Mouse (Mus musculus): ENCODE data around the gene A3galt2. TPM values are rescaled to one million over a fixed set of nuclear protein-coding genes. Genes with fewer than 3 reads are reported as not detected.
A peak's percentile ranks its signal among the peaks of the same experiment; 100 is the strongest.

A3galt2 gene
- total RNA-seq, 2 experiments from 2014 or later = 0.20 to 0.26 TPM

DNA sequence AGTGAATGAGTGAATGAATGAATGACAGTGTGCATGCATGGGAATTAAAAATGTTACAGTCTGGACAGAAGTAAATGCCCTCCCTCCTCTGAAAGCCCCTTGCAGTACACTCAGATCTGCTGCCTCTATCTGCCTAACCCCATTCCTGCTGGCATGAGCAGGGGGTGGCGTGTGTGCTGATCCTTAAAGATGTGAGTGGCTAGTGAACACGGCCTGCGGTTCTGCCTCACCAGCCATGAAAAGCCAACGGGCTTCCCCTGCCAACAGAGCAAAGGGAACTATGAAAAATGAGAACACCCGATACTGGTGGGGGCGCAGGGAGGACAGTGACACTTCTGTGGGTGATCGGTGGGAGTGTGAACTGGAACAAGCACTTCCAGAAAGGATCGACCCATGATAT lies 41.6 kb downstream of the A3galt2 start:
- no peak overlapping the region for H3K27ac ChIP-seq
- no peak overlapping the region for H3K4me3 ChIP-seq
- DNase-seq (ENCODE audit: low spot score in 2 of 2) = no peak
- TF ChIP-seq CTCF (conservative IDR thresholded peaks at IDR 0.05) = no peak

DNA sequence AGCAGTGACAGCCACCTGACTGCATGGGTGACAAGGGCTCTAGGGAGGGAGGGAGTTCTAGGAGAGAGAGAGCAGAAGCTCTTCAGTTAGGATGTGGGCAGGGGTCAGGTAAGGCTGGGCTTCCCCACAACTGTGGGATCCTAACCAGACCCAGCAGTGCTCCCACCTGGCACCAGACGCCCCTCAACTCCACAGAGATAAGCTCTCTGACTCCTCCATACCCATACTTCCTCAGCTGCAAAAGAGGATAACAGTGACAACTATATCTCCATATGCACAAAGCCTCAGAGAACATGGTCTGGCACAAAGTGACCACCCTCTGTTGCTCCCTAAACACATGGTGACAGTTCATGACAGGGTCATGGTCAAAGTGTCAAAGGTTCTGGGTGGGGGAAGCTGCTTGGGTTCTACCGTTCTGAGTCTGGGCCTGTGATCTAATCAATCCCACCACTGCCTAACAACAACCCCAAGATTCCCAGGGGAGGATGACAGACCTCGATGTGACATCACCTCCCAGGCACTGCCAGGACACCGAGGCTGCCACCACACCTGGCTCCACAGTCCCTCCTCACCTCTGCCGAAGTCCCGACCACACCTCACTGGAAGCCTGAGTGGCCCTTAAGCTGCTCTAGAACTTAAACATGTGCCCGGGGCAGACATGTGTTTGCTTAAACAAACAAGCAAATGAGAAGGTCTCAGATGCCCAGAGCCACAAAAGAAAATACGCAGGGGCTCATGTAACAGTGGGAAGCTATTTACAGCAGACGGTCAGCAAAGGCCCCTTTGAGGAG lies 46.7 kb downstream of the A3galt2 start:
- DNase-seq (ENCODE audit: low spot score in 2 of 2) = no peak
- no peak overlapping the region for H3K4me3 ChIP-seq
- TF ChIP-seq CTCF (conservative IDR thresholded peaks at IDR 0.05) = no peak
- no peak overlapping the region for H3K27ac ChIP-seq

DNA sequence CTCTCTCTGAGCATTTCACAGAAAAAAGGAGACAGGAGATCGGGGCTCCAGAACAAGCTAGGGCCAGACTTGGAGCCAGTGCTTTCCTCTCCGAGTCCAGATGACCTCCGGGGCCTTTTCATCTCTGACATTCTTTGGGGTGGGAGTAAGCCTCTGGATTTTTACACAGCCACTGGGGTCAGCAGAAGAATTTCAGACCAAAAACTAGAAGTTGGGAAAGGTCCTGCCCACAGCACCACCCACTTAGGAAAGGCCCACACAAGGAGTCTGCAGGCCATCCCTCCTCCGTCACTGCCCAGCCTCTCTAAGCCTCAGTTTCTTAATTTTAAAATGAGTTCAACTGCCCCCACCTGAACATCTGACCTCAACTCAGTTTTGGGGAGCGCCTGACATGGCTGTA lies 48.4 kb downstream of the A3galt2 start:
- TF ChIP-seq CTCF (conservative IDR thresholded peaks at IDR 0.05) = no peak
- DNase-seq (ENCODE audit: low spot score in 2 of 2) = no peak
- Histone ChIP-seq H3K27ac (no peak overlapping the region), H3K4me3 (no peak overlapping the region)

DNA sequence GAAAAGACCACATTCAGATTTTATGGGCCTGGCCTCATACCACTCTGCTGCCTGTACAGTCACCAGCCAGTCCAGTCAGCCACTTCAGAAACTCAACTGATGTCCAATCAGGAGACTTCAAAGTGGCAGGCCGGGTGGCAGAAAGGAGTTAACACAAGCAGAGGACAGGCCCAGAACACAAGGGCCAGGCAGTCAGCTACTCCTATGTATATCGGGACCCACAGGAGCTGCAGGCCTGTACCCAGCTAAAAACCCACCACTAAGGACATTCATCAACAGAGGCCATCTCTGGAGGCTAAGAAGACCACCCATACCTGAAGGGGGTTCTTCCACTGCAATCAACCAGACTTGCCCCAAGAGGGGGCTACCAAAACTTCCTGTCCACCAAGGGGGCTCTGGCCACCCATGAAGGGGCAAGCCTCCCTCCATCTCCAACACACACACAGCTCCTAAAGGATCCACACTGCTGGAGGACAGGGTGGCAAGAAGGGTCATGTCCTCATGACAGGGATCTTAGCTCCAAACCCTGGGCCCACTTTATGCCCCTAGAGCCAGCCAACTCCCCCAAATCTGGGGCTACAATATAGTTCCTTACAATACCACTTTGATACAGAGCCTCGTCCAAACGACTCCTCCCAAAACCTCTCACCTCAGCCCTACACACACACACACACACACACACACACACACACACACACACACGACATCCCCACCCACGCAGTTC lies 49.4 kb downstream of the A3galt2 start:
- TF ChIP-seq CTCF (conservative IDR thresholded peaks at IDR 0.05) = no peak
- Histone ChIP-seq H3K27ac (peak overlapping the region; percentile 48), H3K4me3 (peak overlapping the region; percentile 96)
- no peak for DNase-seq (ENCODE audit: low spot score in 2 of 2)

DNA sequence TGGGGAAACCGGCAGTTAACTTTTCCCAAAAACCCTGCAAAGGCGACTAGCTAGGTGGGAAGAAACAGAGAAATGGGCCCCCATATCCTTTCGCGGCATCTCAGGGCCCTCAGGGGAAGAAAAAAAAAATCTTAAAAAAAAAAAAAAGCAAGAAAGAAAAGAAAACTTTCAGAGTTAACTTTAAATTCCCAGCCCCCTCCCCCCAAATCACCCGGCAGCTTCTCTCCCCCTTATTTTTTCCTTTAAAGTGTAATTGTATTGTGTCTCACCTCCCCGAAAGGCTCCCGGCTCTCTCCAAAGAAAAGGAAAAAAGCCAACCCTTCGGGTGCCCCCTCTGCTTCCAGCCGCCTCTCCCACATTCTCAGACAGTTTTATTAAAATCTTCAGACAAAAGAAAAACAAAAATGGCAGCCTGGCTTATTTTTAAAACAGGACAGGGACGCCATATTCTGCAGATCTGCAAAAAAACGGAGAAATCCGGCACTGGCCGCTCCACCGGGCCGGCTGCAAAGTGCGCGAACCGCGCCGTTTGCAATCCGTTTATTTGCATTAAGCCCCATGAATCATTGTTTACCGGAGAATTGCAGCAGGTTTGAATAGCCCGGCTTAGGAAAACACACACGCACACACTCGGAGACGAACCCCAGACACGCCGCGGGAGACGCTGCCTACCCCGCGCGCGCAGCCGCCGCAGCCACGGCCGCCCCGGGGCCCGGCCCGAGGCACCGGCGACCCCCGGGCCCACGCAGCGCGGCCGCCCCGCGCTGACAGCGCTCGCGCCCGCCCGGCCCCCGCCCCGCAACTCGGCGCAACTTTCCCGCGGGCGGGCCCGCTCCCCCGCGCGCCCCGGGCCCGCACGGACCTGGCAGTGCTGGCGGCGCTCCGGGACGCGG lies 50.2 kb downstream of the A3galt2 start:
- Histone ChIP-seq H3K27ac (peak overlapping the region; percentile 96), H3K4me3 (peak overlapping the region; percentile 96)
- no peak for TF ChIP-seq CTCF (conservative IDR thresholded peaks at IDR 0.05)
- no peak for DNase-seq (ENCODE audit: low spot score in 2 of 2)

DNA sequence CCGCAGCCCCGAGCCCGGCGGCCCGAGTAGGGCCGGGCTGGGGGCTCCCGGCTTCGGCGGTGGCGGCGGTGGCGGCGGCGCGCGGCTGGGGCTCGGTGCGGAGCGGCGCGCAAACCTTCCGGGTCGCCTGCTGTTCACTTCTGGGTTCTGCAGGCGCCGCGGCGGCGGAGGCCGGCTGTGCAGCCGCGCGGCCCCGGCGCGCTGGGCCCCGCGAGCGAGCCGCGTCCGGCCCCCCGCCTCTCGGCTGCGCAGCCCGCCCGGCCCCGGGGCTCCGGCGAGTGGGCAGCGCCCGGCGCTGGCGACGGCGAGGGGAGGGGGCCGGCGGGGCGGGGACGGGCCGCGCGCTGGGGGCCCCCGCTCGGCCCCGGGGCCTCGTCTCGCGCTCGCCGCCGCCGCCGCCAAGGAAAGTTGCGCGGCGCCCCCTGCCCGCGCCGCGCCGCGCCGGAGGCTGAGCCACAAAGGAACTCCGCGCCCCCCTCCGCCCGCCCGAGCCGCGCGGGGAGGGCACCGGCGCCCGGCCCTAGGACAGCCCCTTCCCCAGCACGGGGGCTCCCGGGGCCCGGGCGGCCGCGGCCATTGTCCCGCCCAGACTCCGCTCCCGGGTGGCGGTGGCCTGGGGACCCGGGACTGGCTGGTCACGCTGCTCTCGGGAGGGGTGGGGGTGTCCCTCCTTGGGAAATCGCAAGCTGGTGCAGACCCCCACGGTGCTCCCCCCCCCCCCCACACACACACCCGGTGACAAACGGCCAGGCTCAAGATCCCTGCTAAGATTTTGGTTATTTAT lies 51.1 kb downstream of the A3galt2 start, which contains the start of gene Zfp362:
Gene Zfp362 (minus strand): TSS at position 3 of the 784 bp plus-strand sequence.
- TF ChIP-seq CTCF (conservative IDR thresholded peaks at IDR 0.05) = no peak
- DNase-seq (ENCODE audit: low spot score in 2 of 2) = peak in 1 of 2 experiments; percentile 45
- H3K27ac ChIP-seq = peak within 1 kb of the TSS; percentile 96
- H3K4me3 ChIP-seq = peak within 1 kb of the TSS; percentile 96

DNA sequence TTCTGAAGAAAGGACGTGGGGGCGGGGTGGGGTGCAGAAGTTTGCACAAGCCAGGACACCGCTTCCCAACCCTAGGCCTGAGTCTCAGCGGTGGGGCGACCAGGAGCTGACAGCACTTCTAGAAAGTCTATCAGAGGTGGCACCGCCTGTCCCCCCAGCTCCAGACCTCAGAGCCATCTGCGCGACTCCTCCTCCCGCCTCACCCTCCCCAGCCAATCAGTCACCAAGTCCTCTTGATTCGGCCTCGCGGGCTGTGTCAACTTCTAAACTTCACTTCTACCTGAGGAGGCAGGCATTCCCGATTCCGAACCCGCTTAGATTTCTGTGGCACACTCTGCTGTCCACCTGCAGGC lies 51.6 kb downstream of the A3galt2 start:
- TF ChIP-seq CTCF (conservative IDR thresholded peaks at IDR 0.05) = no peak
- H3K27ac ChIP-seq = peak overlapping the region; percentile 88
- H3K4me3 ChIP-seq = peak overlapping the region; percentile 64
- DNase-seq (ENCODE audit: low spot score in 2 of 2) = peak in 1 of 2 experiments; percentile 30

DNA sequence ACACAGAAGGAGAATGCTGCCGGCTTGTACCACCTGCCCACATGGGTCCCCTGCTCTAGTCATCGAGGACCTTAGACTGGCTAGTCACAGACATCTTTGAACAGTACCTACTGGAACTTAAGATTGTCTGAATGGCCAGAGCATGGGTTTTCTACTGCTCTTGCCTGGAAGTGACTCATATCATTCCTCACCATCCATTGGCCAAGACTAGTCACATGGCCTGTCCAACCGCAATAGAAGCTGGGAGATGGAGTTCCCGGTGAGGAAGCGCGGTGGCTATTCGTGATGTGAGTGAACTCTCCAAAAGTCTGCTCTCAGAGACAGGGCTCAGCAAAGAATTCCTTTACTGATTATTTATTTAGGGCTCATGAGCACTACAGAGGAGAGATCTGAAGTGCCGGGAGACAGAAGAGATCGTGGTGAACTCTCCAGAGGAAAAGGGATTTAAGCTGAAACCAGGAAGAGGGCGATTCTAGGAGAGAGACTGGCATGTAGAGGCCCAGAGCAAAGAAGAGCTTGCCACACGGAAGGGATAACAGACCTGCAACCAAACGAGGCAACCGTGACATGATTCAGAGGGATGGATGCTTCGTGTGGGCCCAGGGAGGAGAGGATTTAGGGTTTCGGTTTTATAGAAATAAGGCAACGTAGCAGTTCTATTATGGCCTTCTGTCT lies 56.4 kb downstream of the A3galt2 start:
- TF ChIP-seq CTCF (conservative IDR thresholded peaks at IDR 0.05) = peak; percentile 60
- H3K27ac ChIP-seq = peak overlapping the region; percentile 80
- DNase-seq (ENCODE audit: low spot score in 2 of 2) = peak; percentile 81 to 92
- peak overlapping the region; percentile 79 for H3K4me3 ChIP-seq

DNA sequence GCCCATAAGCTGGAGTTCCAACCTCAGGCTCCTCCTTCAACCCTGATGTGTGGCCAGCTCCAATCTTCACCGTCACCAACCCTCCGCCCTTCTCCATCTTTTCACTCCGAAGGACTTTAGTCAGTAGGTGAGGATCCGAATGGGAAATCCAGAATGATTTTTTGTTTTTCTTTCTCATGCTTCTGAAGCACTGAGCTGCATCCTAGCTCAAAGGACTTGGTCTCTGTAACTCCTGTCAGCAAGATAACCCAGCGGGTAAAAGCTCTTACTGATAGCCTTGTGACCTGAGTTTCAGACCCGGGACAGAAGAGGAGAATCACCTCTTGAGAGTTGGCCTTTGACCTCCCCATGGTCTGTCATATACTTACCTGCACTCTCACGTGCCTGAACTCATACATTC lies 61.8 kb downstream of the A3galt2 start:
- H3K4me3 ChIP-seq = no peak overlapping the region
- DNase-seq (ENCODE audit: low spot score in 2 of 2) = no peak
- TF ChIP-seq CTCF (conservative IDR thresholded peaks at IDR 0.05) = no peak
- H3K27ac ChIP-seq = no peak overlapping the region

Other genes starting within 250 kb of the A3galt2 start
- gene Zscan20, start 145.3 kb upstream of the A3galt2 start, total RNA-seq (2021) = 10 to 100 TPM in 1 of 2 experiments, 1 to 10 TPM in 1; 8.3 to 10.6 TPM
- under 1 TPM; 0.49 to 0.93 TPM for gene Tlr12, start 136.7 kb upstream of the A3galt2 start, total RNA-seq (2021)
- gene Phc2, start 100.7 kb upstream of the A3galt2 start, total RNA-seq (2021) = 10 to 100 TPM; 85.4 to 91.3 TPM
- gene Zfp362, start 50.7 kb downstream of the A3galt2 start, total RNA-seq (2021) = 10 to 100 TPM; 25.8 to 26.8 TPM
- gene Trim62, start 128.2 kb downstream of the A3galt2 start, total RNA-seq (2021) = 10 to 100 TPM; 13.0 to 14.2 TPM
- 10 to 100 TPM; 35.2 to 39.9 TPM for gene Azin2, start 207.1 kb downstream of the A3galt2 start, total RNA-seq (2021)
- 10 to 100 TPM; 26.1 to 29.1 TPM for gene Ak2, start 236.6 kb downstream of the A3galt2 start, total RNA-seq (2021)

Measured in layer of hippocampus, adult 2 months (tissue).